Mouse (Mus musculus): ENCODE results near the gene Apod.

DNA sequence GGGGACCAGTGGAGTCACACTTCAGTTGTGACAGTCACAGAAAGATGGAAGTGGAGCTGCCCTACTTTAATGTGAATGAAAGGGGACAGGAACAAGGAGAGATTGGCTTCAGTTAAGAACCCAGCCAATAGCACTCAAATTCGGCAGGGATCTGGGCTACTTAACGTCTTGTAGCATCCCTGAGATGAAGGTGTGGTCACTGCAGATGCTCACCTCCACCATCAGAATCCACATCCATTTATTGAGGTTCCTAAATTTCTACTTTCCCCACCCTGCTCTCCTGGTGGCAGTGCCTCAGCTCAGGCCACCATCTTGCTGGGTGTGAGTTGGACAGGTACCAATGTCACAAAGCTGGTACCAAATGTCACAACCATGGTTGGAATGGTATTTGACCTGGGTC, 13.3 kb upstream of the Apod start:
- no peak; the same call in 1 of the 2 replicates for TF ChIP-seq CTCF (IDR thresholded peaks at IDR 0.05; ENCODE audit: control insufficient read depth, insufficient read depth, low read length)
- no peak for TF ChIP-seq POLR2A (IDR thresholded peaks at IDR 0.05; ENCODE audit: borderline replicate concordance, control insufficient read depth, low read depth, low read length)

Measured in bone marrow, adult 2 months (tissue).